Mouse (Mus musculus) lung, postnatal 36 days (tissue): ENCODE measurements around the gene Kat14.
A peak's percentile ranks its signal among the peaks of the same experiment; 100 is the strongest.
"Not testable (repeated sequence)": the region's sequence is repeated elsewhere in the genome, so short reads cannot be mapped to it uniquely, and the experiment has no call there.

Experiments
- DNase-seq: peaks from one replicate; pipeline ENCODE4 v3.0.0; 2022; ENCODE audit warnings: mixed read lengths

Kat14 gene

GRCm38 (mm10) chr2:144368400-144369019 is at the start of gene Kat14, which contains the start of gene Pet117:
Gene Kat14 (plus strand): TSS chr2:144368983.
Gene Pet117 (plus strand): TSS chr2:144368996.
- DNase-seq: peak; percentile 99

GRCm38 (mm10) chr2:144324218-144324617 is 44.6 kb upstream of the Kat14 start:
- no peak for DNase-seq

GRCm38 (mm10) chr2:144329451-144329850 is 39.3 kb upstream of the Kat14 start:
- no peak for DNase-seq

DNA sequence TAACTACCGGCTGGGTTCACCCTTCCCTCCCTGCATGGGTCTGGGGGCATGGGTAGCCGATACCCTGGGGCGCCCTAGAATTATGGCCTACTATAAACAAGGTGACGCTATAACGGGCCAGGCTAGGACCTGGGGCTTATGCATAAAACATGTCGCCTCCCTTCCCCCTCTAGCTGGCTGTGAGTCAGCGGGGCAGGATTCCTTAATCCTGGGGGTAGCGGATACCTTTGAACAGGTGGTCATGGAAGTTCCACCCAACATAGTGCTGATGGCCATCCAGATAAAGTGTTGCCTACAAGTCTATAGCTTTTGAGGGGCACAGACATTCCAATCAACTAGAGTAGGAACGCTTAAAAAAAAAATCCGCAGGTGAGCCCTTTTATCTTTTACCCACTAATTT is 38.8 kb upstream of the Kat14 start:
- no peak for DNase-seq

GRCm38 (mm10) chr2:144330352-144330959 is 38.3 kb upstream of the Kat14 start:
- peak; percentile 10 for DNase-seq

- peak; percentile 34 for DNase-seq
Observed at GRCm38 (mm10) chr2:144330960-144331371, 37.8 kb upstream of the Kat14 start.

- peak; percentile 88 for DNase-seq
Observed at GRCm38 (mm10) chr2:144331401-144332302, 37.1 kb upstream of the Kat14 start, which contains the start of gene Ovol2. Gene Ovol2 (minus strand): TSS chr2:144332146.

DNA sequence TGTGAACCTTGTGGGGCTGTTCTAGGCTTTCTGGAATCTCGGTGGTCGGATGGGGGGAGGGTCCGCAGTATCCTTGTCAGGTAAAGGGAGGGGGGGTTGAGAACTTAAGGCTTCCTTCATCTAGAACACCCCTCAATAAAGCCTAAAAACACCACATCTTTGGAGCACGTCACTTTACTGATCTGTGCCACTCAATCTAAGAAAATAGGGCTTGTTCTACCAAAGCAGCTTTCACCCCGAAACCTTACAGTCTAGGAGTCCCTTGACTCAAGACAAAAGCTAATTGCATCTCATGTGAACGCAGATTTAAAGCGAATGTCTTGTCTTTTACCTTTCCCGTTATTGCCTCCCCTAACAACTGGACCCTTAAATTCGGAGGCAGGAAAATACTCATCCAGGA is 36.3 kb upstream of the Kat14 start:
- no peak for DNase-seq

- peak; percentile 8 for DNase-seq
Observed at GRCm38 (mm10) chr2:144333138-144333842, 35.5 kb upstream of the Kat14 start.

- no peak for DNase-seq
Observed at GRCm38 (mm10) chr2:144337230-144337629, 31.6 kb upstream of the Kat14 start.

DNA sequence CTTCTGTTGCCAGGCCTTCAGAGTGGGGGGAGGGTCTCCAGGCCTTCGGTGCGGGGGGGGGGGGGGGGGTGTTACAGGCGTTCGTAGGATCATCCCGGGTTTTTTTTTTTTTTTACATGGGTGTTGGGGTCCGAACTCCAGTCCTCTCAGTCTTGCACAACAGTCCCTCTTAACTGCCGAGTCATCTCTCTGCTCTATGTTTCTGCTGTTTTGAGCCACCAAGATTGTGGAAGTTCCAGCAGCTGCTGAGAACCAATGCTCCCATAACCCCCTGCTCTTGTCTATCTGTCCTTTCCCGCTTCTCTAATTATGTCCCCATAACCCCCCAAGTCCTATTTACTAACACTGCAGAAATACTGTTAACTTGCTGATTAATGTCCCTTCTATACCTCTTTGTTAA is 31.1 kb upstream of the Kat14 start:
- DNase-seq: no peak

- not testable (repeated sequence) for DNase-seq
Observed at GRCm38 (mm10) chr2:144338149-144338548, 30.6 kb upstream of the Kat14 start.

DNA sequence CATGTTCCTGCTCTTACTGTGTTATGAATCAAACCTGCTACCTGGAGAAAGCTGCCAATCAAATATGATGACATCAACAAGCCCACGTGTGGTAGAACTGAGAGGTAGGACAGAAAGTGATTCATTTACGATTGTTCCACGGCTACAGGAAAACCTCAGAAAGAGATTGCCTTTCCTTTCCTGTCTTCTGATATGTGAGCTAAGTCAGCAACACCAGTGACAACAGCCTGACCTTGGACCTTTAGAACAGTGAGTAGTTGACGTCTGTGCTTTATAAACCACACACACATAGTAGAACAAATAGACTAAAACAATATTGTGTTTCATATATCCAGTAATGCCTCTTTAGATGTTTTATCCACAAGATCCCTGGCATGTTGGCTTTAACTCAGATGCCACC is 25.6 kb upstream of the Kat14 start:
- DNase-seq: no peak

- DNase-seq: no peak
Observed at GRCm38 (mm10) chr2:144348525-144348924, 20.3 kb upstream of the Kat14 start.

DNA sequence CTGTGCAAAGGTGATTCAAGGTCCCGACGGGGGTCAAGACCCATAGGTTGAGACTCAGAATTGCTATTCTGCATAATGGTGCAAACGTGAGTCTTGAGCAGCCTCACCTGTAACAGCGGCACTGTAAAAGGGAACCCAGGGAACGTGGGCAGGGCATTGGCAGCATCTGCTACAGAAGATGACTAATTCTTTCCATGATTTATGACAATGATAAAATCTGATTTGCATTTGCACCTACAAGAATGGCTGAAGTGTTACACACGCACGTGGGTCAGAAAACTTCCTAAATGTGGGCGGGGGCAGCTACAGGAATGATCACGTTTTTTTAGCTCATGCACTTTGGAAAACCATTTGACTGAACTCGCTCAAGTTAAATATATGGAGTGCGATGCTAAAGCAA is 15.9 kb upstream of the Kat14 start:
- DNase-seq: no peak

DNA sequence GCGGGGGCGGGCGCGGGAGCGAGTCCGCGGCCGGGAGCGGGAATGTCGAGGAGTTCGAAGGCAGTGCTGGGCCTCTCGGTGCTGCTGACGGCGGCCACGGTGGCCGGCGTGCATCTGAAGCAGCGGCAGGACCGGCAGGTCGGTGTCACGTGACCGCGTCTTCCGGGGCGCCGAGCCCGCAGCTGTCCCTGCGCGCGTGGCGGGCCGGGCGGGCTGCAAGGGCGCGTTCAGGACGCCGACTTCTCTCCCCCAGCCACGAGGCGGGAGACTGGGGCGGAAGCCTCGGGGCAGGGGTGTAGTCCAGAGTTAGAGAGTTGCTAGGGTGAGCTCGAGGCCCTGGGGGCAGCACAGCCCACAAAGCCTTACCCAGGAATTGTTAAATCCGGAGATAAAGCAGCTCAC is 238 bp downstream of the Kat14 start:
- no peak for DNase-seq

- no peak for DNase-seq
Observed at GRCm38 (mm10) chr2:144369511-144369910, 728 bp downstream of the Kat14 start.

- no peak for DNase-seq
Observed at GRCm38 (mm10) chr2:144371566-144371965, 2.8 kb downstream of the Kat14 start.

GRCm38 (mm10) chr2:144373063-144373462 is 4.3 kb downstream of the Kat14 start:
- DNase-seq: no peak

- DNase-seq: no peak
Observed at GRCm38 (mm10) chr2:144375063-144375703, 6.4 kb downstream of the Kat14 start.

DNA sequence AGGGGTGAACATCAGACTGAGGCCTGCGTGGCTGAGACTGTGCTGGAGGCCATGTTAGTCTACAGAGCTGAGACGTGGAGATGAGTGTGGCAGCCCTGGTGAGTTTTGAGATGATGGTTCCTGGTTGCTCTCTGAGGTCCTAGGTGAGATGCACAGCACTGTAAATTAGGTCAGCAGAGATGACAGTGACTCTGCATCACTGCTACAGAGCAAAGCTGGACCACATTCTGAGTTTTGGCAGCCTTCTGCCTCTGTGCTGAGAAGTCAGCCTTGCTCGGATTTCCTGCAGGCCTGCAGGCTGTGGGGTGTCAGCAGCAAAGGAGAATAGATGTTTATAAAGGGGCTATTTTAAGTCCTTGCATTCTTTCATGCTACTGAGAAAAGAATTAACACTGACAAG is 12.5 kb downstream of the Kat14 start:
- DNase-seq: no peak

- no peak for DNase-seq
Observed at GRCm38 (mm10) chr2:144381741-144382140, 13.0 kb downstream of the Kat14 start.
